Mouse (Mus musculus) NIH3T3 (cell line): ENCODE data around the gene Slc1a2.
A peak's percentile ranks its signal among the peaks of the same experiment; 100 is the strongest.

Experiments used
- DNase-seq: peaks from one replicate; pipeline ENCODE4 v3.0.0-alpha.2; 2012; ENCODE audit warnings: low read depth

Gene Slc1a2

GRCm38 (mm10) chr2:102764602-102765374 is 106.3 kb downstream of the Slc1a2 start:
- DNase-seq, result peak; percentile 8

GRCm38 (mm10) chr2:102768267-102768666 is 109.8 kb downstream of the Slc1a2 start:
- no peak for DNase-seq

GRCm38 (mm10) chr2:102771304-102771703 is 112.8 kb downstream of the Slc1a2 start:
- DNase-seq, result no peak

- no peak for DNase-seq
Observed at GRCm38 (mm10) chr2:102772276-102772675, 113.8 kb downstream of the Slc1a2 start.

GRCm38 (mm10) chr2:102774700-102775099 is 116.2 kb downstream of the Slc1a2 start:
- no peak for DNase-seq

- no peak for DNase-seq
Observed at GRCm38 (mm10) chr2:102775561-102775960, 117.1 kb downstream of the Slc1a2 start.

GRCm38 (mm10) chr2:102778208-102778607 is 119.7 kb downstream of the Slc1a2 start:
- no peak for DNase-seq

- no peak for DNase-seq
Observed at GRCm38 (mm10) chr2:102782751-102783150, 124.3 kb downstream of the Slc1a2 start.

GRCm38 (mm10) chr2:102785696-102786095 is 127.2 kb downstream of the Slc1a2 start:
- no peak for DNase-seq

- DNase-seq, result no peak
Observed at GRCm38 (mm10) chr2:102791641-102792040, 133.2 kb downstream of the Slc1a2 start.

- DNase-seq, result no peak
Observed at GRCm38 (mm10) chr2:102792804-102793203, 134.3 kb downstream of the Slc1a2 start.

GRCm38 (mm10) chr2:102795034-102795433 is 136.6 kb downstream of the Slc1a2 start:
- DNase-seq, result no peak

- no peak for DNase-seq
Observed at GRCm38 (mm10) chr2:102798149-102798548, 139.7 kb downstream of the Slc1a2 start.

- DNase-seq, result no peak
Observed at GRCm38 (mm10) chr2:102801899-102802298, 143.4 kb downstream of the Slc1a2 start.

GRCm38 (mm10) chr2:102804109-102804508 is 145.7 kb downstream of the Slc1a2 start:
- DNase-seq, result peak; percentile 72

- peak; percentile 20 for DNase-seq
Observed at GRCm38 (mm10) chr2:102805283-102805682, 146.8 kb downstream of the Slc1a2 start.

GRCm38 (mm10) chr2:102805761-102806496 is 147.5 kb downstream of the Slc1a2 start:
- peak; percentile 47 for DNase-seq

GRCm38 (mm10) chr2:102807633-102808032 is 149.2 kb downstream of the Slc1a2 start:
- DNase-seq, result peak; percentile 84

GRCm38 (mm10) chr2:102809436-102809835 is 151.0 kb downstream of the Slc1a2 start:
- no peak for DNase-seq

GRCm38 (mm10) chr2:102812756-102813155 is 154.3 kb downstream of the Slc1a2 start:
- no peak for DNase-seq

GRCm38 (mm10) chr2:102815289-102815809 is 156.9 kb downstream of the Slc1a2 start:
- DNase-seq, result no peak

- DNase-seq, result no peak
Observed at GRCm38 (mm10) chr2:102820225-102820711, 161.8 kb downstream of the Slc1a2 start.

- DNase-seq, result no peak
Observed at GRCm38 (mm10) chr2:102820790-102821189, 162.3 kb downstream of the Slc1a2 start.
